Mouse (Mus musculus) right cerebral cortex, postnatal 36 days (tissue): ENCODE measurements around the gene Ngf.

ENCODE experiments used
- DNase-seq, 2 experiments: peaks; one replicate each; pipeline ENCODE4 v3.0.0; 2022; ENCODE audit warnings: low spot score in 2 of 2, mixed read lengths in 1 of 2

Gene Ngf

DNA sequence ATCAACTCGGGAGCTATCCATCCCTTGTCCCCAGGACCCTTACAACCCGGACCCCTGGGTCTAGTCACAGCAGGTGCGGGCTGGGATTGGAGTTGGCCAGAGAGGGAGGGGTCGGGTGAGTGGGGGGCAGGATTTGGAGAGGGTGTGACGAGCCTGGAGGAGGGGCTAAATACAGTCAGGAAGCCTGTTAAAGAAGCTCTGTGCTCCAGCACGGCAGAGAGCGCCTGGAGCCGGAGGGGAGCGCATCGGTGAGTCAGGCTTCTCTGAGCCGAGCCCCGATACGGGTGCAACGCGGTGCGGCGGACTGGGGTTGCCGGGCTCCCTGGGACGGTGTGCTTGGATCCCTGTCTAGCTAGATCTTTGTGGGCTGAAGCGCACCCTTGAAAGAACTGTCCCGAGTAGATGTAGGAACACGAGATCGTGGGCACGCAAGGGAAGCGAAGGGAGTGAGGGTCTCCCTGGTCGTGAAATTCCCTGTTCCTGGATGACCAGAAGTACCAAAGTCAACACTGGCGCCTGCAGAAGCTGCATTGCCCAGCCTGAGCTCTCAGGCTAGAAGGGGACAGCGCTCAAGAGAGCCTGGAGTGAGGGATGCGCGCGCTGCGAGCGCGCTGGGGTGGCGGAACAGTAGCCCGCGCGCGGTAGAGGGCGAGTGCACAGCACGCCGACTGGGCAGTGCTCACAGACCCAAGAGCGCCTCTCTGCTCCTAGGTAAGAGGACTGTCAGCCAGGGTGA lies at the start of gene Ngf:
TSS of gene Ngf (plus strand) at position 207 of the 736 bp plus-strand sequence.
- no peak for DNase-seq

DNA sequence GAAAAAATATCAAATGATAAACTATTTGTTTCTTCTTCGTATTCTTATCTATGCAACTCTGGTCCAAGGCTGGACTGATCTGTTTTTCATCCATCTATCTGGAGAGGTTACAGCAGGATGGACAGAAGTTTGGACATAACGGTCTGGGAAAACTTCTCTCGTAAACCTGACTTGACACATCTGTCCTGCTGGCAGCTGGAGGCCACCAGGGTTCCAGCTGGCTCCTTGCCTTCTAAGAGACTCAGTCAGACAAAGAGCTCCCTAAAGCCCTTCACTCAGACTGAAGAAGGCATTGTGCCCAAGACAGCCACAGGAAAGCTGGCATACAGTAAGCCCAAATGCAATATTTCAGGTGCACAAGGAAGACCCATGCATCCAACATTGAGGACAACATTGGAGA lies 24.2 kb upstream of the Ngf start:
- no peak for DNase-seq

GRCm38 (mm10) chr3:102446691-102447090 lies 23.0 kb upstream of the Ngf start:
- DNase-seq: no peak

DNA sequence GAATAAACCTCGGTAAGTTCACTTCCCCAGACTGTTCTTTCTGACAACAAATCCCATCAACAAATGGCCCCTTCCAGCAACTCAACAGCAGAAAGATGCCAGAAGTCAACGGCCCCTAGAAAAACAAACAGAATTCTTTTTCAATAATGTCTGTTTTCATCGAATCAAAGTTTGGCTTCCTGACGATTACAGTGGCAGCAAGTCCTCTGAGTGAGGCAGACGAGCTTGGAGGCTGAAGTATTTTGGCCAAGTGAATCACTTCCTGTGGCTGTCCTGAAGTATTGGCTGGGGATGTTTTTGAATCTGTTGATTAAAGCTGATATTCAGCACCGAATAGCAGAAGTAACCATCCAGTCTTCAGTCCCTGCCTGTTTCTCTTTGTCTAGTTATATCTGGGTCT lies 15.2 kb upstream of the Ngf start:
- DNase-seq: no peak

- DNase-seq: no peak
These were observed 9.2 kb upstream of the Ngf start for GRCm38 (mm10) chr3:102460528-102460927.

- no peak for DNase-seq
These were observed 8.7 kb upstream of the Ngf start for GRCm38 (mm10) chr3:102460986-102461385.

DNA sequence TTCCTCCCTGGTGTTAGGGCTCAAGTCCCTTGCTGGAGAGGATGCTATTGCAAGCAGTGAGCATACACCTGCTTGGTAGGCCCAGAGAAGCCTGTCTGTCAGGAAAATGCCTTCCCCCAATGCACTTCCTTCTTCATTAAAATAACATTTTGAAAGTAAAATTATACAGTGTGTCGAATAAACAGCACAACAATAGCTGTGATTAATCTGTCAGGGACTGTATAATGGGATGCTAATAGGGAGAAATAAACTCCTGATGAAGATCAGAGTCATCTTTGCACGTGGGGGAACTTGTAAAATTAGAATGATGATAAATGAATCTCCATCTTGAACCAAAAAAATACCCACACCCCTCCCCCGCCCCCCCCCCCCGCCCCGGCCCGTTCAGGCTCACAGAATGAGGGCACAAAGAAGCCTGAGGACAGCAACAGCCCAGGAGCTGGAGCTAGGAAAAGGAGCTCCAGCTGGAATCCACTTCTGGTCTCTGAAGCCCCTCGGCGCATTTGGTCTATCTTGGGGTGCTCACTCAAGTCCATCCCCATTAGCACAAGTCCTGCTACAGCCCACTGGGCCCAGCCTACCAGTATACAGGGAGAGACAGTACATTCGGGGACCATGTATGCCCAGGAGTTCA lies 6.9 kb upstream of the Ngf start:
- no peak for DNase-seq

DNA sequence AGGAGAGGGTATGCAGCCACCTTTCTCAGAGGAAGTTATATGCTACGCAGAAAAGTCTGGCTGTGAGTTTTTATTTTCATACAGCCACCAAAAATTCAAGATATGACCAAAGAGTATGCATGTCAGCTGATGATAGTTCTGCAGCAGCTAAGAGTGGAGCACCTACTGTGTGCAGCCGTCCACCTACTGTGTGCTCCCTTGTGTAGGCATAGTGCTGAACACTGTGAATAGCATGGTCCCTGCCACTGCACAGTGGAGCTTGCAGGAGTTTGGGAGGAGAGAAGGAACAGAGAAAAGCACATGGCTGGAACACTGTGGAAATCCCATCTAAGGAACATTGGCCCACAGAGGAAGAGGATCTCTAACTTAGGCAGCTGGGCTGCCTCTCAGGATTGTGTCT lies 6.4 kb upstream of the Ngf start:
- DNase-seq: no peak

DNA sequence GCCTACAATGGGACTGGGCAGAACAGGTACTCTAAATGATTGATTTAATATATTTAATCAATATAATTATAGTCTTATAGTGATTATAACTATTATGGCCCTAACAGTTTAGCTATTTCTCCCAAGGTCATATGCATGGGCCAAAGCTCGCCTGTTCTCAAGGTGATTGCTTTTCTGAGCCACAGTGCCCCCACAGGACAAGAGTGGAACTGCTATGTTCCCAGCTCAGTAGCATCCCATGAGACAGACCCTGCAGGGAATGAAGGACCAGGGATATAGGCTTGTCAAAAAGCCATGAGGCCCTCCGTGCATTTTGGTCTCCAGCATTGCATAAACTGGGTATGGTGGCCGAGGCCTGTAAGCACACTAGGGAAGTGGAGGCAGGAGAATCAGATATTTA lies 3.1 kb upstream of the Ngf start:
- DNase-seq: peak in 1 of 2 experiments; percentile 30

- DNase-seq: no peak
These were observed 2.6 kb upstream of the Ngf start for GRCm38 (mm10) chr3:102467121-102467520.

GRCm38 (mm10) chr3:102471251-102471650 lies 1.5 kb downstream of the Ngf start:
- no peak for DNase-seq

DNA sequence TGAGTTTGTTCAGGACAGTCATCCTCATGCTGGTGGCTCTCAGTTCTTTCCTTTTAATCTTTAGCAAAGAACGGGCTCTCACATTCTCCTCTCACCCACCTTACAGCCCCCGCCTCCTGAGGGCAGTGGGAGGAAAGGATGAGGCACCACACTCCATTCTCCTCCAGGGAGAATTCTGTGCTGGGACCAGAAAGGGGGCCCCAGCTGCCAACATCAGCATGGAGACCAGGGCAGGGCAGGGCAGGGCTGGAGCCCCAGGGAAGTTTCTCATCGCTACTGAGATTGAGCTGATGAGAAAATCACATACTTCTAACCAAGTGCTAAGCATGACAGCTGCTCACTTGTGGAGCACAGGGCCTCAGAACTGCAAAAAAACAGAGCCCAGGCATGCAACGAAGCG lies 2.1 kb downstream of the Ngf start:
- DNase-seq: no peak

DNA sequence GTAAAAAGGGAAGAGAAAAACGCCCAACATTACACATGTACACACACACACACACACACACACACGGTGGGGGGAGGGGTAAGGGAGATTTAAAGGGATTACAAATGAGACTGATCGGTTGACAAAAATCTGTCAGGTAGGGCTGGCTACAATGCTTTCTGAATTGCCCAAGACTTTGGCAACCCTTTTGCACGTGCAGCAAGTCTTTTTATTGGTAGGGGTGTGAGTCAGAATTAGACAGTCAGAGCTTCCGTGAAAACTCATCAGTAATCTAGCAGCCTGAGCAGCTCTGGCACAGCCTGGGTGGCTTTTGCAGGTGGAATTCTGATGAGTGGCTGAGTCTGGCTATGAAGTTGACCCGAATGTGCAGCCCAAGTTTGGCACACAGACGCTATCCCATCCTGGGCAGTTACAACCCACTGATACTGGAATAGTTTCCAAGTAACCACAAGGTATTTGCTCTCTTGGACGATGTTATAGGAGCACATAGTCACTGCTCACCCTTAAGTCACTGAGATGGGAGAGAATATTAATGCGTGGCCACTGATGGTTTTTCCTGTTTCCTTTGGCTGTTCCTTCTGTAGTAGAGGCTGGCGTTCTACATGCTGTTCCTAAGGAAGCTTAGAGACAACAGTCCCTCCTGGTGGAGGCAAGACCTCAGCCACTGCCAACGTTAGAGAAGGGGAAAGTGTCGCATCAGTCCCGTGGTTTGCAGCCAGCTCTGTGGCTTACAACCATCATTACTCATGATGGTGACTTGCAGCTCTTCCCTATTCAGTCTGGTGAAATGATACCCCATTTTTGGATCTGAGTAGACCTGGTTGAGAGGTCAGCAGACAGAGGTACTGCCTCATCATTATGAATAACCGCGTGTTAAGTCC lies 4.8 kb downstream of the Ngf start:
- no peak for DNase-seq

DNA sequence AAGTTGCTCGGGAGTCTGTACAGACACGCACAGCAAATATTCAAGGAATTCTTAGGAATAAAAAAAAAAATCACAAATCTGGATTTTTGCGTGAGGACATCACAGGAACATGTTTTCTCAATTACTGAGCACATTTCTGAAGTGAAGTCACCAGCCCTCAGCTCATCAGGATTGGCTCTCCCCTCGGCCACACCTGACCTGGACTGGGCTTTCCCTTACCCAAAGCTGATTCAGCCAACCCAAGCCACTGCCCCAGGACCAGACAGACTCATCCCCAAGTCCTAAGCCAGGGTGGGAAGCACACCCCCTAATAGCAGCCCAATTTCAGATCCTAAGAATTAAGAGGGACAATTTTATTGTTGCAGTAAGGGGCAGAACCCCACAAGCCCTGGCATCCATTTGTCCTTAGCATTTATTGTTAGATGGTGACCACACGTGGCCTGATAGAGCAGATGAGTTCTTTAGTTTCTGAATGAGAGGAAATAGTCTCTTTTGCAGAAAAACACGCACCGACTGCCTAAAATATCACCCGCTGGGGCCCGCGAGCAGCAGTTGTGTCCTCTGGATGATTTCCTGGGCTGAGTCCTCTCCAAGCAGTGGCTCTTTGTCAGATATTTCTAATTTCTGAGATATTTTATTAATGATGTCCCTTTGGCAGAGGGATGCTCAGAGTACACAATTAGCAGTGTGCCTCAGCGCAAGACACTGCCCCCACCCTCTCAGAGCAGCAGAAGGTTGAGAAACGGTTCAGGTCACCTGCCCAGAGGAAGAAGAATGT lies 8.4 kb downstream of the Ngf start:
- DNase-seq: no peak

DNA sequence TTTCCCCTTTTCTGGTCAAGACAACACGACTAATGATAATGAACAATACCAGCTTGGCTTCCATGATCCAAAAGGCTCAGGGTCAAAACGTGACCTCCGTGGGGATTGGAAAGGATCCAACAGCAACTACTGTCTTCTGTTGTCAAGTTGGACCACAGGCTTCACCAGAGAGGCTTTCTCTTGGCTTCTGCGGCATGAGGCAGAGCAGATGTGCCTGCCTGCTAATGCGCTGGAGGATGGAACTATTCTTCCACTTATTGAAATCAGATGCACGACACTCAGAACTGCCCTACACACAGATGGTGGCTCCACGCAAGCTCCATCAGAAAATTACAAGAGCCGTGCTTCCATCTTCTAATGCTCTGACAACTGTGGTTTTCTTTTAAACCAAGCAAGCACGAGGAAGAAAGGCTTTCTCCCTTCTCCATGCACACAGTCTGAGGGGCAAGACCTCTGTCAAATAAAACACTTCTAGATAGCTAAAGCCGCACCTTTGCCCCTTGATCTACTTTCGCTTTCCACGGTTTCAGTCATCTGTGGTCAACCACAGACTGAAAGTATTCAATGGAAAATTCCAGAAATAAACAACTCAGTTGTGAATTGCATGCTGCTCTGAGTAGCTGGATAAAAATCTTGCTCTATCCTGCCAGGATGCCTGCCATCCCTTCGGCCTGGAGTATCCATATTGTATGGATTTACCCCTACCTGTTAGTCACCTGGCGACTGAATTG lies 20.8 kb downstream of the Ngf start:
- DNase-seq: no peak

GRCm38 (mm10) chr3:102498113-102498512 lies 28.4 kb downstream of the Ngf start:
- DNase-seq: no peak

GRCm38 (mm10) chr3:102498931-102499330 lies 29.2 kb downstream of the Ngf start:
- no peak for DNase-seq

DNA sequence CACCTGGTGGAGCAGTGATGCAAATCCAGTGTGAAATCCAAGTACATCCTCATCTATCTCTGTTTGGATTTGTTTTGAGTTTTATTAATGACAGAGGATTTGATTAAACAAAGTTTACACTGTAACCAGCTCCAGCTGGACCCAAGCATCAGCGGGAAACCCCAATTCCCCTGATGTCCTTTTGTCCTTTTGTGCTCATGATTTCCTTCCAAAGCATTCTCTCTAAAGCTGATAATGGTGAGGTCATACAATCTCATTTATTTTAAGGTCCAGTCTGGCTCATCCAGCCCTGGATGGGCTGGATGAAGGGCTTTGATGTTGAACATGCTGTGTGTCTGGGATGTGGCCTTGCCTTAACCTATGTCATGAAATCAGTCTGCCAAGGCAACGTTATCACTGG lies 30.3 kb downstream of the Ngf start:
- DNase-seq: no peak

GRCm38 (mm10) chr3:102501186-102501585 lies 31.5 kb downstream of the Ngf start:
- DNase-seq: no peak

GRCm38 (mm10) chr3:102505129-102505528 lies 35.4 kb downstream of the Ngf start:
- no peak for DNase-seq

GRCm38 (mm10) chr3:102506061-102506460 lies 36.3 kb downstream of the Ngf start:
- no peak for DNase-seq
